Mouse (Mus musculus) bone marrow, adult 2 months (tissue): ENCODE measurements around the gene Txndc17.

ENCODE experiments used
- CTCF ChIP-seq: fragments of 200-500 bp; IDR thresholded peaks from 2 replicates; pipeline ENCODE4 v1.5.1; 2011; ENCODE audit warnings: low read length, control low read depth; ENCODE audit not compliant: control insufficient read depth, insufficient read depth
- POLR2A ChIP-seq: fragments of 200-500 bp; IDR thresholded peaks from 2 replicates; pipeline ENCODE4 v1.6.1; 2011; ENCODE audit warnings: low read depth, mild to moderate bottlenecking, control low read depth, low read length, borderline replicate concordance; ENCODE audit not compliant: control insufficient read depth

GRCm38 (mm10) chr11:72207204-72207833 lies at the start of gene Txndc17, which contains the start of gene 4933427D14Rik:
- TF ChIP-seq CTCF (no peak), POLR2A (peak; percentile 53; the same call in 1 of the 2 replicates)
